Mouse (Mus musculus): Measurements from ENCODE around the gene Stip1. TPM values are rescaled to one million over a fixed set of nuclear protein-coding genes. Genes with fewer than 3 reads are reported as not detected.

Stip1 gene
- polyA plus RNA-seq (2014; fragmentation: Illumina TruSeq; extraction: RNeasy Lipid Tissue Mini Kit (QIAGEN cat#74804); ENCODE audit: insufficient read depth, low read depth, low replicate concordance): 69.0 TPM

DNA sequence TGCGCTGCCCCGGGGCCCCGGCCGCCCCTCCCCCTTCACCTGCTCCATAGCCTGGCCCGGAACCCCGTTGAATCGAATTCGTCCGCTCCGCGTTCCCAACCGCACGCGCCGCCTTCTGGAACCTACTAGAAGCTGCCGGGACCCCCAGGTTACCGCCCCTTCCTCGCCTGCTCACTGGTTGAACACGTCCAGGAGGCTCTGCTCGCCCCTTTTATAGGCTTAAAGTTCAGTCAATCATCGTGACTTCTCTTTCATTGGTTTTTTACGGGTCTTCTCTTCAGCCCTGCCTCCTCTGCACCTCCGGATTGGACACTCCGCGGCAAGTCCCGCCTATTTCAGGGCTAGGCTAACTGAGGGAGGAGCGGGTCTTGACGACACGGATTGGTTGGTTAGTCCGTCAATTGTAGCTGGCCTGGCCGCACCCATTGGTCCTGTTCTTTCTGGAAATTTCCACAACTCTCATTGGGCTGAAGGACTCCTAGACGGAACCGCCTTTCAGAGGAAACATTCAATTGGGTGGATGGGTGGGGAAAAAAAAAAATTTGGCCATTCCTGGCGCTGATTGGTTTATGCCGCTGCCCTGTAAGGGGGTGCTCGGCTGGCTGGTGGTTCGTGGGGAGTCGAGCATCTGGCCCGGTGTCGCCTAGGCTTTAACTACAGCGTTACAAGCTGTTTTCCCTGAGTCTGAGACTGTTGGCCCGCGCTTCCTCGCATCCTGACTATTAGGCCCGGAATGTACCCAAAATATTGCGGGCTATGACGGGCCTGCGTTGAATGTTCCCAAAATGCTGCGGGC is at the start of gene Stip1:
Gene Stip1, minus strand, starts transcription at position 127 of the 796 bp plus-strand sequence.

DNA sequence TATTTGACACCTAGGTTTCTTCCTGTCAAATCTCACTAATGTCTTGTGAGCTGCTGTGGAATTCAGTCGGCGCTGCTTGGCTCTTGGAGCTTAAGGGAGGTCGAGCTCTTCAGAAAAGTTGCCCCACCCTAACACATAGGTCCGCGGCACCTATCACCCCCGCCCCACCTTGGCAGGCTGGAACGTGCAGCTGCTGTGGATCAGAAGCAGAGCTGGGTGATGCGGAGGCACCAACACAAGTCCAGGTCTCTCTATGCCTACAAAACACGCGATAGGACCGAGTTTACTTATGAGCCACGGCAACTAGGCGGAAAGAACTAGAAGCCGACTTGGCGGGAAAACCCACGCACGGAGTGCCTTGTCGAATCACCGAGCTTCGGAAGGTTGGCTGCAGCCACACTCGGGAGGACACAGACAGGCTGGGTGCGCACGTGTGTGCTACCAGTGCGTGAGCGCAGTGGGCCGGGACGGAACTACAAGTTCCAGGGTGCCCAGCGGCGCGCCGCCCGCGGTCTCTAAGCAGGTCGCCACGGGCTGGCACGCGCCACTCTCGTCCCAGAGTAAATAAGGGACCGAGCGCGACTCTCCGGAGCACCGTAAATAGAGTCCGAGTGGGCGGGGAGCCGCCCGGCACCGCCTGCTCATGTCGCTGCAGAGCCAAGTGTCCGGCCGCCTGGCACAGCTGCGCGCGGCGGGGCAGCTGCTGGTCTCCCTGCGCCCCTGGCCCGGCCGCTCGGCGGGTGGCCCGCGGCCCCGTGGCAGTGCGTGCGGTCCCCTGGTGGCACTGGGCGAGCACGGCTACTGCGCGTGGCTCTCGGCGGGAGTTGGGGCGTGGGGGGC is 16.7 kb upstream of the Stip1 start, which contains the start of gene Macrod1:
Gene Macrod1, plus strand, starts transcription at position 563 of the 840 bp plus-strand sequence.

DNA sequence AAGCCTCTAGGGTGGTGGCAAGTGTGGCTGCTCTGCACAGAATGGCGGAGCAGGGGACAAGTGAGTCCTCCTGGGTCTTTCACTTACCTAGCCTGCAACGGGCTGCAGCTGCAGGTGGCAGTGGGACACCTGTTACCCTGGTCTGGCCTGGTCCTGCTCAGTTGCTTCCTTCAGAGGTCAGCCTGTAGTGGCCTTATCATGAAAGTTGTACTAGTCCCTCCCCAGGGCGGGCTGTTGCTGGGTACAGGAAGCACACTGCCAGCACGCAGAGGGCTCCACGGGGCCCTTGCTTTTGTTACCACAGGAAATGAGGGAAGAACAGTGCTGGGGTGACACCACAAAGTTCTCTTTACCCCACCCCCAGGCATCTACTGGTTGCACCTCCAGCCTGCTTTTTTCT is 20.6 kb downstream of the Stip1 start, which contains the start of gene Fermt3:
Gene Fermt3, minus strand, starts transcription at position 279 of the 400 bp plus-strand sequence.

GRCm38 (mm10) chr19:6996006-6996405 is 43.8 kb downstream of the Stip1 start, which contains the start of the genes Nudt22 and Trpt1:
Gene Nudt22 (minus strand): TSS chr19:6996117.
Gene Trpt1 (plus strand): TSS chr19:6996131.

GRCm38 (mm10) chr19:6992011-6992858 is 47.5 kb downstream of the Stip1 start, which contains the start of gene Dnajc4:
Gene Dnajc4 (minus strand): TSS chr19:6992572.

DNA sequence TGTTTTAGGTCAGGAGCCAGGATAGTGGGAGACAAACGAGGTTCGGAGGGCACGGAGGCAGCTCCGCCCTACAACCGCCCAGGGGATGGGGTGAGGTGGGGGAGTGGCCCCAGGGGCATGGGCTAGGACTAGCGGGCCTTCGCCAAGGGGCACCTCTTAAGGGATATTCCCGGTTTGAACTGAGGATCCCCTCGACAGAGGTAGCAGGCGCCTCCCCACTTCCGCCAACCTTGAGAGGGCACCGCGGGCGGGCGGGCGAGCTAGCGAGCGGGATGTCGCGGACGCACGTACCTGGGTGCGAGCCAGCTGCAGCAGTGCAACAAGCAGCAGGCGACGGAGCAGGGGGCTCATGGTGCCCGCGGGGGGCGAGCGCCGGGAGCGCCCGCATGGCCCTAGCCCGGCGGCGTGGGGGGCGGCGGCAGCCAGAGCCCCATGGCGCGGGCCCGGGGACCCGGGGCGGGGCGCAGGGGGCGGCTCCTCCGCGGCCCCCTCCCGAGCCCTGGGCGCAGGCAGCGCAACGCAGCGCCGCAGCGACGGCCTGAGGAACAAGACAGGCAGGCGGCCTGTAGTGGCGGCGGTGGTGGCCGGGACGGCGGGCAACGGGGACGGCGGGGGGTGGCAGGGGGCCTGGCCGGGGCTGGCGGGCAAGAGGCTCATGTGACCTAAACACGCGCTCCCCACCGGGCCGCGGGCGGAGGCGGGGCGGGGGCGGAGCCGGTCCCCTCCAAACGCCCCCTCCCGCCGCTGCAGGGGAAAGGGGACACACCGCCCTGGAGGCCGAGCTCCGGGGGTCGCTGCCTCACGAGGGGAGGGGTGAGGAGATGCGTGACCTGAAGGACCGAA is 52.5 kb downstream of the Stip1 start, which contains the start of gene Vegfb:
Gene Vegfb, minus strand, starts transcription at position 591 of the 843 bp plus-strand sequence.

DNA sequence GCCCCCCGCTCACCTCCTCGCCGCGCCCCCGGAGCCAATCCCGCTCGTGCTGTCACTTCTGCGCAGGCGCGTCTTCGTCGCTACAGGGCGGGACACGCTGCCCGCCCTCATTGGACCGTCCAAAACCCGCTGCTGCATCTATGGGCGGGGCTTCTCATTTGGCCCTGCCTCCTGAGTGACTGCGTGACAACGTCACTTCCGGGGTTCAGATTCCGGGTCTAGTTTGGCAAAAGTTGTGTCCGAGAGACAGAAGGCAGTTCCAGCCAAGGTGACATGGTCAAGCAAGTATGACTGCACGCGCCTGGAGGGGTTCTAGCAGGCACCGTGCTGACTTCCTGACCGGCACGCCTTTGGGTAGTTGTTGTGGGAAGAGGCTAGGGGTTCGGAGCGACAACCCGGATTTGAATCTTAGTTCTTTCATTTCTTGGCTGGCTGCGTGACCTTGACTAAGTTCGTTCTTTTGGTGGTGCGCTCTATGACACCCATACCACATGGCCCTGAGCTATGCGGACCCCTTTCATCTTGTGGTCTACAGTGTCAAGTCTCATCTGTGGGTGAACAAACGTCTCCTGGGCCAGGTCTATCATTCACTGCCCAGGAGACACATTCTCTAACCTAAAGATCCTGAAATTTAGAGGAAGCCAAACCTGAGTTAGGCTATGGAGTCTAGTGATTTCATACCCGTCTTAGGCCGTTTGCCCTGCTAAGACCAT is 59.2 kb downstream of the Stip1 start, which contains the start of gene Fkbp2:
Gene Fkbp2, minus strand, starts transcription at position 121 of the 713 bp plus-strand sequence.

DNA sequence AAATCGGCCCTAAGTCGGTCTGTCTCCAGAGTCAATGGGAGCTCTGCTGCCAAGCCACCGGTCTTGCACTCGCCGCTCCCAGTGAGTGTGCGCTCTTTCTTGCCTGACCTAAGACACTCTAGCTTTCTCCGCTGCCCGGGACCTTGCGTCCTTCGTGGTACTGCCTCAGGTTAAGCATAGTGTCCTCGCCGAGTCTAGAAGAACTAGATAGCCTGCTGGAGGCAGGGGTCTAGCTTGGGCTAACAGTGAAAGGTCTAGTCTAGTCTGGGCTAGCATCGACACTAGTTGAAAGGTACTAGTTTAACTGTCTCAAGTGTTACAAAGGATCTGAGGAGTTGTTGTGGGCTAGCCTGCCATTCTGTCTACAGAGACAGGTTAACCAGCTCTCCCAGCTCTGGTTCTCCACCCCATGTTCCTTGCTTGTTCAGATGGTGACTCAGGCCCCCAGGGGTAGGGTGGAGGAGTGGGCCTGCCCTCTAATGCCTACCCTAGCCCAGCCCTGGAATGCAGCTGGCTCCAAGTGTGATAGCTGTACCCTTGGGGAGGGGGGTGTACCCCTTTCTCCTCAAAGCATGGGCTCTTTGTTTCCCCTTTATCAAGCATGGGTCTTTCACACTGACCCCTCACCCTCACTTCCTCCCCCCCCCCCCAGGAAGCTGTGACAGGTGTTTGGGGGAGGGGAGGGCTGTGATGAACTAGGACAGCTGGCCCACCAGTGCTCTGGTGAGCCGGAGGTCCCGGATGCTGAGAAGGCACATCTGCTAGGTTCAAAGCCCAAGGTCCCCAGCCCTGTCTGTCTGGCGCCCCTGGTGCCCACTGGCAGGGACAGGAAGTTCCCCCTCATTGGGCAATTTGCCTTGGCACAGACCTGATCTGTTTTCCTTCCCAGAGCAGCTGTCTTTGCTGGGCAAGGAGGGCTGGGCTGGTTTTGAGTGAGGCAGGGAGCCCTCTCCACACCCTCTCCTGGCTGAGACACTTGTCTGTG is 63.9 kb downstream of the Stip1 start, which contains the start of gene Plcb3:
Gene Plcb3, minus strand, starts transcription at position 934 of the 985 bp plus-strand sequence.

GRCm38 (mm10) chr19:6974211-6975205 is 65.3 kb downstream of the Stip1 start, which contains the start of gene Ppp1r14b:
Gene Ppp1r14b (plus strand): TSS chr19:6974968.

Other genes with a start within 250 kb of the Stip1 start
- 16.7 TPM for gene Rps6ka4, start 199.3 kb downstream of the Stip1 start, polyA plus RNA-seq (2014; fragmentation: Illumina TruSeq; extraction: RNeasy Lipid Tissue Mini Kit (QIAGEN cat#74804); ENCODE audit: insufficient read depth, low read depth, low replicate concordance)
- gene Ccdc88b, start 181.8 kb downstream of the Stip1 start, polyA plus RNA-seq (2014; fragmentation: Illumina TruSeq; extraction: RNeasy Lipid Tissue Mini Kit (QIAGEN cat#74804); ENCODE audit: insufficient read depth, low read depth, low replicate concordance): 4.5 TPM
- 74.6 TPM for gene Trmt112, start 130.3 kb downstream of the Stip1 start, polyA plus RNA-seq (2014; fragmentation: Illumina TruSeq; extraction: RNeasy Lipid Tissue Mini Kit (QIAGEN cat#74804); ENCODE audit: insufficient read depth, low read depth, low replicate concordance)
- 254 TPM for gene Prdx5, start 129.9 kb downstream of the Stip1 start, polyA plus RNA-seq (2014; fragmentation: Illumina TruSeq; extraction: RNeasy Lipid Tissue Mini Kit (QIAGEN cat#74804); ENCODE audit: insufficient read depth, low read depth, low replicate concordance)
- 24.6 TPM for gene Esrra, start 118.2 kb downstream of the Stip1 start, polyA plus RNA-seq (2014; fragmentation: Illumina TruSeq; extraction: RNeasy Lipid Tissue Mini Kit (QIAGEN cat#74804); ENCODE audit: insufficient read depth, low read depth, low replicate concordance)
- gene Catsperz, start 114.6 kb downstream of the Stip1 start, polyA plus RNA-seq (2014; fragmentation: Illumina TruSeq; extraction: RNeasy Lipid Tissue Mini Kit (QIAGEN cat#74804); ENCODE audit: insufficient read depth, low read depth, low replicate concordance): 0.68 TPM
- not detected for gene Kcnk4, start 105.5 kb downstream of the Stip1 start, polyA plus RNA-seq (2014; fragmentation: Illumina TruSeq; extraction: RNeasy Lipid Tissue Mini Kit (QIAGEN cat#74804); ENCODE audit: insufficient read depth, low read depth, low replicate concordance)
- 59.7 TPM for gene Bad, start 98.1 kb downstream of the Stip1 start, polyA plus RNA-seq (2014; fragmentation: Illumina TruSeq; extraction: RNeasy Lipid Tissue Mini Kit (QIAGEN cat#74804); ENCODE audit: insufficient read depth, low read depth, low replicate concordance)
- 34.1 TPM for gene Gpr137, start 97.5 kb downstream of the Stip1 start, polyA plus RNA-seq (2014; fragmentation: Illumina TruSeq; extraction: RNeasy Lipid Tissue Mini Kit (QIAGEN cat#74804); ENCODE audit: insufficient read depth, low read depth, low replicate concordance)
- gene Ppp1r14b, start 65.0 kb downstream of the Stip1 start, polyA plus RNA-seq (2014; fragmentation: Illumina TruSeq; extraction: RNeasy Lipid Tissue Mini Kit (QIAGEN cat#74804); ENCODE audit: insufficient read depth, low read depth, low replicate concordance): 61.9 TPM
- gene Plcb3, start 63.5 kb downstream of the Stip1 start, polyA plus RNA-seq (2014; fragmentation: Illumina TruSeq; extraction: RNeasy Lipid Tissue Mini Kit (QIAGEN cat#74804); ENCODE audit: insufficient read depth, low read depth, low replicate concordance): 31.5 TPM
- gene Fkbp2, start 59.5 kb downstream of the Stip1 start, polyA plus RNA-seq (2014; fragmentation: Illumina TruSeq; extraction: RNeasy Lipid Tissue Mini Kit (QIAGEN cat#74804); ENCODE audit: insufficient read depth, low read depth, low replicate concordance): 111 TPM
- 24.8 TPM for gene Vegfb, start 52.3 kb downstream of the Stip1 start, polyA plus RNA-seq (2014; fragmentation: Illumina TruSeq; extraction: RNeasy Lipid Tissue Mini Kit (QIAGEN cat#74804); ENCODE audit: insufficient read depth, low read depth, low replicate concordance)
- 24.8 TPM for gene Dnajc4, start 47.4 kb downstream of the Stip1 start, polyA plus RNA-seq (2014; fragmentation: Illumina TruSeq; extraction: RNeasy Lipid Tissue Mini Kit (QIAGEN cat#74804); ENCODE audit: insufficient read depth, low read depth, low replicate concordance)
- 13.9 TPM for gene Nudt22, start 43.9 kb downstream of the Stip1 start, polyA plus RNA-seq (2014; fragmentation: Illumina TruSeq; extraction: RNeasy Lipid Tissue Mini Kit (QIAGEN cat#74804); ENCODE audit: insufficient read depth, low read depth, low replicate concordance)
- 8.8 TPM for gene Trpt1, start 43.8 kb downstream of the Stip1 start, polyA plus RNA-seq (2014; fragmentation: Illumina TruSeq; extraction: RNeasy Lipid Tissue Mini Kit (QIAGEN cat#74804); ENCODE audit: insufficient read depth, low read depth, low replicate concordance)
- 17.2 TPM for gene Fermt3, start 20.5 kb downstream of the Stip1 start, polyA plus RNA-seq (2014; fragmentation: Illumina TruSeq; extraction: RNeasy Lipid Tissue Mini Kit (QIAGEN cat#74804); ENCODE audit: insufficient read depth, low read depth, low replicate concordance)
- gene Macrod1, start 16.8 kb upstream of the Stip1 start, polyA plus RNA-seq (2014; fragmentation: Illumina TruSeq; extraction: RNeasy Lipid Tissue Mini Kit (QIAGEN cat#74804); ENCODE audit: insufficient read depth, low read depth, low replicate concordance): 22.1 TPM
- gene Flrt1, start 65.8 kb upstream of the Stip1 start, polyA plus RNA-seq (2014; fragmentation: Illumina TruSeq; extraction: RNeasy Lipid Tissue Mini Kit (QIAGEN cat#74804); ENCODE audit: insufficient read depth, low read depth, low replicate concordance): 0.06 TPM
- gene Otub1, start 166.3 kb upstream of the Stip1 start, polyA plus RNA-seq (2014; fragmentation: Illumina TruSeq; extraction: RNeasy Lipid Tissue Mini Kit (QIAGEN cat#74804); ENCODE audit: insufficient read depth, low read depth, low replicate concordance): 39.3 TPM
- gene Cox8a, start 177.6 kb upstream of the Stip1 start, polyA plus RNA-seq (2014; fragmentation: Illumina TruSeq; extraction: RNeasy Lipid Tissue Mini Kit (QIAGEN cat#74804); ENCODE audit: insufficient read depth, low read depth, low replicate concordance): 408 TPM
- 8.4 TPM for gene Naa40, start 201.2 kb upstream of the Stip1 start, polyA plus RNA-seq (2014; fragmentation: Illumina TruSeq; extraction: RNeasy Lipid Tissue Mini Kit (QIAGEN cat#74804); ENCODE audit: insufficient read depth, low read depth, low replicate concordance)
- 0.99 TPM for gene Rcor2, start 227.4 kb upstream of the Stip1 start, polyA plus RNA-seq (2014; fragmentation: Illumina TruSeq; extraction: RNeasy Lipid Tissue Mini Kit (QIAGEN cat#74804); ENCODE audit: insufficient read depth, low read depth, low replicate concordance)